In genomic region chr5:28210591-28211550, GRCm38 (mm10) we compare ENCODE assay signal across 12 mouse cellular contexts. TPM values are rescaled to one million over a fixed set of nuclear protein-coding genes. Genes with fewer than 3 reads are reported as not detected.
A peak's percentile ranks its signal among the peaks of the same experiment; 100 is the strongest.
DNase-seq lines count a peak whose midpoint lies in the region; ATAC-seq and TF ChIP-seq lines count a peak whose summit lies in the region.
"Had no signal": no experiment of that assay in that cellular context is flagged by ENCODE, and none has a peak within 500 bp of the region (broad histone marks: within the 10 kb centered on the region; RNA-seq: fewer than 3 reads in every experiment).

No protein-coding gene starts in this region.

- ATAC-seq in kidney, postnatal 0 days (replicated peaks; ENCODE audit: low FRiP score, low read depth): no peak
- ATAC-seq in forebrain, embryonic 15.5 days (replicated peaks): no peak

- peak; percentile 9 for DNase-seq in kidney, postnatal 0 days (ENCODE audit: low spot score)
- DNase-seq in kidney, postnatal 10 days: no peak
- DNase-seq in mesoderm, embryonic 11.5 days (ENCODE audit: low read depth, low spot score): peak; percentile 21
- DNase-seq in retina, postnatal 1 day: peak; percentile 16
- DNase-seq in left cerebral cortex, adult 8-10 months (ENCODE audit: low spot score in 2 of 2): no peak
- no peak for DNase-seq in left cerebral cortex, adult 18-20 months (ENCODE audit: low spot score in 2 of 2)
- DNase-seq in liver: no peak

- TF ChIP-seq CTCF in kidney, postnatal 0 days (IDR thresholded peaks at IDR 0.05; ENCODE audit: low read depth): no peak

- H3K27ac ChIP-seq in kidney, postnatal 0 days: no peak overlapping the region
- H3K27ac ChIP-seq in forebrain, embryonic 15.5 days (replicated peaks): no peak overlapping the region
- H3K27ac ChIP-seq: embryonic facial prominence, embryonic 13.5 days had no signal

- WGBS in kidney, postnatal 0 days: 2% methylated on average over 29 of the region's 29 CpGs
- WGBS in forebrain, embryonic 15.5 days: under 1% methylated on average over 29 of the region's 29 CpGs

- no peak overlapping the region for H3K9ac ChIP-seq in kidney, postnatal 0 days (ENCODE audit: low read depth, low read length)
- H3K9ac ChIP-seq in forebrain, embryonic 15.5 days (replicated peaks): no peak overlapping the region
- H3K9ac ChIP-seq: embryonic facial prominence, embryonic 13.5 days had no signal

- H3K9me3 ChIP-seq in kidney, postnatal 0 days (replicated peaks; ENCODE audit: low read length): no peaks in the 10 kb centered on the region
- H3K9me3 ChIP-seq in forebrain, embryonic 15.5 days: no peaks in the 10 kb centered on the region
- H3K9me3 ChIP-seq: embryonic facial prominence, embryonic 13.5 days had no signal

- no peak overlapping the region for H3K4me2 ChIP-seq in kidney, postnatal 0 days (ENCODE audit: low read length)
- H3K4me2 ChIP-seq in forebrain, embryonic 15.5 days (replicated peaks): peak overlapping the region; percentile 59; the same call in 1 of the 2 replicates

- H3K27me3 ChIP-seq in kidney, postnatal 0 days (ENCODE audit: insufficient read depth, low read length): peaks cover 61% of the 10 kb centered on the region
- peaks cover 81% of the 10 kb centered on the region for H3K27me3 ChIP-seq in forebrain, embryonic 15.5 days

- H3K4me3 ChIP-seq in kidney, postnatal 0 days (replicated peaks; ENCODE audit: low read depth, low read length): no peak overlapping the region; the same call in 1 of the 2 replicates
- H3K4me3 ChIP-seq in forebrain, embryonic 15.5 days: peak overlapping the region; percentile 35; the same call in 1 of the 2 replicates

- no peaks in the 10 kb centered on the region for H3K4me1 ChIP-seq in kidney, postnatal 0 days (replicated peaks; ENCODE audit: insufficient read depth, low read length)
- peaks cover 15% of the 10 kb centered on the region for H3K4me1 ChIP-seq in forebrain, embryonic 15.5 days

- no peaks in the 10 kb centered on the region for H3K36me3 ChIP-seq in kidney, postnatal 0 days (ENCODE audit: insufficient read depth, low read length)
- H3K36me3 ChIP-seq in forebrain, embryonic 15.5 days: no peaks in the 10 kb centered on the region
- H3K36me3 ChIP-seq: embryonic facial prominence, embryonic 13.5 days had no signal

RNA-seq across cellular contexts. Expression of gene Cnpy1, which starts 34.7 kb away (rescaled TPM):
- 0.08 and 0.10 TPM in 2 replicates for polyA plus RNA-seq in kidney, postnatal 0 days (2015; fragmentation: Nextera tagmentation; extraction: Ambion mirVana)
- 0.70 and 1.2 TPM in 2 replicates for polyA plus RNA-seq in forebrain, embryonic 15.5 days (2015; fragmentation: Nextera tagmentation; extraction: Ambion mirVana)
- under 1 TPM in 1 of 4 experiments, not detected in 3; 0.17 TPM for total RNA-seq in left cerebral cortex, adult 8-10 months (2022)
- under 1 TPM in 1 of 2 experiments, not detected in 1; 0.19 TPM for total RNA-seq in left cerebral cortex, adult 18-20 months (2021)
- total RNA-seq: neutrophil, adult 5-6 weeks had no signal
- polyA plus RNA-seq: liver, embryonic 16.5 days had no signal

RNA-seq across cellular contexts. Expression of gene En2, which starts 45.4 kb away (rescaled TPM):
- 0.08 TPM in 1 of 2 replicates, not detected in the other for polyA plus RNA-seq in kidney, postnatal 0 days (2015; fragmentation: Nextera tagmentation; extraction: Ambion mirVana)
- not detected in 2 replicates for polyA plus RNA-seq in forebrain, embryonic 15.5 days (2015; fragmentation: Nextera tagmentation; extraction: Ambion mirVana)
- under 1 TPM; 0.42 to 0.65 (median 0.52) TPM for total RNA-seq in left cerebral cortex, adult 8-10 months (2022)
- total RNA-seq in left cerebral cortex, adult 18-20 months (2021): under 1 TPM; 0.23 to 0.35 TPM
- total RNA-seq: neutrophil, adult 5-6 weeks had no signal
- polyA plus RNA-seq: embryonic facial prominence, embryonic 13.5 days; gonadal fat pad, adult 2 months; liver, embryonic 16.5 days had no signal

Comparison
In these comparisons a context has a peak if more than half of its experiments do, and no peak if none do; other contexts are left out.
1. DNase-seq: peak in kidney, postnatal 0 days (single experiment), mesoderm, embryonic 11.5 days (single experiment) and retina, postnatal 1 day (single experiment); none in kidney, postnatal 10 days (single experiment), left cerebral cortex, adult 8-10 months (0 of 2), left cerebral cortex, adult 18-20 months (0 of 2) and liver (single experiment).